Mouse (Mus musculus) regulatory T cell (primary cell): ENCODE results near the gene Ccdc189.

Experiments
- in situ Hi-C: fragments of 300-600 bp; cut with MboI, MseI; formaldehyde crosslinking; loops from one replicate; pipeline ENCODE4 v1.15.1; 2025; ENCODE audit warnings: high pct_unique_total_duplicates

Ccdc189 gene

GRCm38 (mm10) chr7:127592575-127592974 lies 4.2 kb upstream of the Ccdc189 start:
- in situ Hi-C loops = no loop called here

DNA sequence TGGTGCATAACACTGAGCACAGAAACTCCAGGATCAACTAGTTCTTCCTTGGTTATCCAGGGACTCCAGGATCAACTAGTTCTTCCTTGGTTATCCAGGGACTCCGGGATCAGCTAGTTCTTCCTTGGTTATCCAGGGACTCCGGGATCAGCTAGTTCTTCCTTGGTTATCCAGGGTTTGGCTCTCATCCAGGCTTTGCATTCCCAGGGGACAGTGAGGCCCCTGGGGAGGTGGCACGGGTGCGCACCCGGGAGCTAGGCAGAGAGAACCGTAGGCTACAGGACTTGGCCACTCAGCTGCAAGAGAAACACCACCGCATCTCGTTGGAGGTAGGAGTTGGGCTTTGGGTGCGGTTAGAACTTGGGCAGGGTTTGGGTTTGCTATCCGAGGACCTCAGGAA lies 2.7 kb upstream of the Ccdc189 start:
- in situ Hi-C loops = no loop called here

DNA sequence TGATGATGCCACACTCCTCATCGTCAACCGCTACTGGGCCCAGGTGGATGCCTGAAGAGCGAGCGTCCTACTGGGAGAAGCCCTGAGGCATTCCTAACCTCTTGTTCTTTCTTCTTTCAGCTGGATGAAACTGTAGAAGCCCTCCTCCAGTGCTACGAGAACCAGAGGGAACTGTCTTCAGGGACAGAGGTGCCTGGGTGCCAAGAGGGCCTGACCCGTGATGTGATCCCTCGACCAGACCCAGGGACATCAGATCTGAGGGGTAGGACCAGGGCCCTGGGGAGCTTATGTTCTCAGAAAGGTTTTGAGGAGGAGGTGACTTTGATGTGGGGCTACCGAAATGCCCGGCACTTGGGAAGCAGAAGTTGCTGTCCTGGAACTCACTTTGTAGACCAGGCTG lies 1.2 kb upstream of the Ccdc189 start:
- in situ Hi-C loops = no loop called here

- in situ Hi-C loops = no loop called here
Observed at GRCm38 (mm10) chr7:127588901-127589300, 506 bp upstream of the Ccdc189 start.

- in situ Hi-C loops = no loop called here
Observed at GRCm38 (mm10) chr7:127587196-127587595, 1.2 kb downstream of the Ccdc189 start.

DNA sequence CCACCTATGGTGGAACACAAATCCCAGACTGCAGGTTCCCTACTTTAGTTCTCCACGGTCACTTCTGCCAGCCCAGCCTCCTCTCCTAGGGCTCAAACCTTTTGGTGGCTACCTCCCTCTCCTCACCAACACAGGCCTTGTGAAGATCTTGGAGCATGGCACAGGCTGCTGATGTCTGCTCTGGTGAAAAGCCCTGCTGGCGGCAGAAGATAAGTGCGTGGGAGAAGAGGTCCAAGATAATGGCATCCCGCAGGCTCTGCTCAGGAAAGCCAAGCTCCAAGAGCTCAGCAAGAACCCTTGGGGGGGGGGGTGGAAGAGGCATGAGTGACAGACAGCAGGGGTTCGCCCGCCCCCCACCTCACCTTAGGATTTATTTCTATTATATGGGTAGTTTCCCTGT lies 2.2 kb downstream of the Ccdc189 start:
- in situ Hi-C loops = no loop called here

- in situ Hi-C loops = no loop called here
Observed at GRCm38 (mm10) chr7:127585031-127585430, 3.4 kb downstream of the Ccdc189 start.

- in situ Hi-C loops = no loop called here
Observed at GRCm38 (mm10) chr7:127583260-127583659, 5.1 kb downstream of the Ccdc189 start.

DNA sequence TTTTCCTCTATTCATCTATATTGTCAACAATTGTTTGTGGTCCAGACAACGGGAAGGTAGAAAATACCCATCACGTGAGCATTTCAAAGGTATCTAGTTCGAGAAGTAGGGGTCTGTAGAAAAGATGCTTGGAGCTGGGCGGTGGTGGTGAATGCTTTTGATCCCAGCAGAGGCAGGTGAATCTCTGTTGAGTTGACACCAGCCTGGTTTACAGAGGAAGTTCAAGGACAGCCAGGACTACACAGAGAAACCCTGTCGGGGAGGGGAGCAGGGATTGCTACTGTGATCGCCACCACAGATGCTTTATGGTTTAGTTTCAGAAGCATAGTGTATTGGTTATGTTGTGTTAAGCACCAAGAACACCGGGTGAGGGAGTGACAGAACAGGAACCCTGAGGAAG lies 14.3 kb downstream of the Ccdc189 start:
- in situ Hi-C loops = no loop called here

DNA sequence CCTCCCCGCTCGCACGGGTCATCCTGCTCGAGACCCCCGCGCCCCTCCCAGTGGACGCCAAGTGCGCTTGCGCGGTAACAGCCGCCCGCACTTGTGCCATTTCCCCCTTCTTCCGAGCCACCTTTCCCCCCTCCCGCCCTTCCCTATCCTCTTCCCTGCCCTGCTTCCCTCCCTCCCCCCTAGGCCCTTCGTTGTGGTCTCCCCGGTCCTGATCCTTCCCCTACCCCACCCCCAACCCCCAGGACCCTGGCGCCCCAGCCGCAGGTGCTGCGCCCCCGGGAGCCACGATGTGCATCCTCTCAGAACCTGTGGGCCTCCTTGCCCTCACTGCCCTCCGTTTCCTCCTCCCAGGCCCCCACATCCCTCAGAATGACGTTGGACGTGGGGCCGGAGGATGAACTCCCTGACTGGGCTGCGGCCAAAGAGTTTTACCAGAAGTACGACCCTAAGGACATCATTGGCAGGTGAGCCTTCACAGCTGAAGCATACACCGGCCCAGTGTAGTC lies 14.8 kb downstream of the Ccdc189 start:
- in situ Hi-C loops = no loop called here

DNA sequence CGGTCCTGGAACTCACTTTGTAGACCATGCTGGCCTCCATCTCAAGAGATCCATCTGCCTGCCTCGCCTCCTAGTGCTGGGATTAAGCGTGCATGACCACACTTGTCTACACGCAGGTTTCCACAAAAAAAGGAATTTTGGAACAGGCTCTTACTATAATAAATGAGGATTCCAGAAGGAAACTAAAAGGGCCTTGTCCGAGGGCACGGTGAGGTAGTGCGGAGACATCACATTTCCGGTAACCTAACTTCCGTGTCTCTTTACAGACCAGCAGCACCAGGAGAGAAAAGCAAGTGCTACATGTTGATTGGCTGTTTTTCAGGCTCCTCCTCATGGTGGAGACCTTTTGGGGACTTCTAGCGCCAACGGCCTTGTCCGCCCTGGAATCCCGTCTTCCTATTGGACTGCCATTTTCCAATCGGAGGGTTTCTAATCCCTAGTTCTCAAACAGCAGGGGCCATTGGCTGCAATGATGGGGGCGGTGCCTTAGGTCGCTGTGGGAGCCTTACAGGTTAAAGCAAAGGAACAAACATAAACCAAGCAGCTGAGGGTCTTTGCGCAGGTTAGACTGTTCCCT lies 15.4 kb downstream of the Ccdc189 start, which contains the start of gene Phkg2:
Phkg2 (plus strand) TSS at position 446 of the 577 bp plus-strand sequence.
- in situ Hi-C loops = no loop called here

GRCm38 (mm10) chr7:127564381-127565150 lies 23.8 kb downstream of the Ccdc189 start:
- in situ Hi-C loops = no loop called here

DNA sequence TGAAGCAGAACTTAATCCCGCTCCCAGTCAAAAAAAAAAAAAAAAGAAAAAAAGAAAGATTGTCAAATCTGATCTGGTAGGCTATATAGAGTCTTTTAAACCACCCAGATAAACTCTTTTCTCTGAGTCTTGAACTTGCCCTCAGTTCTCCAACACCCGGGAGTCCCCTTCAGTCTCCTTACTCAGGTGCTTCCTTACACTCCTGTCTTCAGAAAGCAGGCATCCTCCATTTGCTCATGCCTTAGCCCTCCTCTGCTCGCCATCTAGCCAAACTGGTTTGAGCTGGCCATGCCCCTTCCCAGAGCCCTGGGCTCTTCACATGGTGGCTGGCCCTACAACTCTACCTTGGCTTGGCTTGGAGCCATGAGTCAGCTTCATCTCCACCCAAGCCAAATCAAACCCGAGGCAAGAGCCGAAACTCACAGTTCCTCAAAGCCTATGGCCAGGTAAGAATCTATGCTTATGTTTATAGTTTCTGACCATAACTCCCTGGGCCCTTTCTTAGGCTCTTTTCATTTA lies 27.0 kb downstream of the Ccdc189 start, which contains the start of gene Tmem265:
Tmem265 (plus strand) TSS at position 51 of the 519 bp plus-strand sequence.
- in situ Hi-C loops = no loop called here

GRCm38 (mm10) chr7:127560580-127560979 lies 27.8 kb downstream of the Ccdc189 start:
- in situ Hi-C loops = no loop called here

GRCm38 (mm10) chr7:127551558-127551957 lies 36.8 kb downstream of the Ccdc189 start:
- in situ Hi-C loops = no loop called here

DNA sequence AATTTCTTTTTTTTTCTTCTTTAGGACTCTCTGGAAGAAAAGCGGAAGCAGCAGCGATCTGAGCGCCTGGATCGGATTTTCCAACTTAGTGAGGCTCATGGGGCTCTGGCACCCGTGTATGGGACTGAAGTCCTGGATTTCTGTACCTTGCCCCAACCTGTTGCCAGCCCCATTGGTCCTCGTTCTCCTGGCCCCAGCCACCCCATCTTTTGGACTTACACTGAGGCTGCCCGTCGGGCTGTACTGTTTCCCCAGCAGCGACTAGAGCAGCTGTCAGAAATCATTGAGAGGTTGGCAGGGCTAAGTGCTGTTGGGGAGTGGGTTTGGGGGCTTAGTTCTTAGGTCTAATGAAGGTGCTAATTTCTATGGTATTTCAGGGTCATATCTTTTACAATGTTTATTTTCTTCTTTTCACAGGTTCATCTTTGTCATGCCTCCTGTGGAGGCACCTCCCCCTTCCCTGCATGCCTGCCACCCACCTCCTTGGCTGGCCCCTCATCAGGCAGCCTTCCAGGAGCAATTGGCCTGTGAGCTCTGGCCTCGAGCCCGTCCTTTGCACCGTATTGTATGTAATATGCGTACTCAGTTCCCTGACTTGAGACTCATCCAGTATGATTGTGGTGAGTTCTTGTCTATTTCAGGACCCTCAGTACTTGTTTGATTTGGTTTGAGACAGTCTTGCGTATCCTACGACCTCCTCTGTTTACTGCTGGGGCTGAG lies 39.1 kb downstream of the Ccdc189 start:
- in situ Hi-C loops = loop anchor here (25.0 kb wide), 1 partner anchor 237 kb away; no protein-coding TSS in a partner anchor

- in situ Hi-C loops = loop anchor here (25.0 kb wide), 1 partner anchor 229 kb away; no protein-coding TSS in a partner anchor
Observed at GRCm38 (mm10) chr7:127541671-127542070, 46.7 kb downstream of the Ccdc189 start.
